Mouse (Mus musculus) adrenal gland, postnatal 10 days (tissue): ENCODE results near the gene Gba. TPM values are rescaled to one million over a fixed set of nuclear protein-coding genes. Genes with fewer than 3 reads are reported as not detected.
"Not testable (repeated sequence)": the region's sequence is repeated elsewhere in the genome, so short reads cannot be mapped to it uniquely, and the experiment has no call there.

Experiments used
- DNase-seq: peaks from one replicate; pipeline ENCODE4 v3.0.0; 2021; ENCODE audit warnings: mixed read lengths
- long read RNA-seq, 2 experiments: library from polyadenylated mRNA; stranded (forward); transcript quantifications; one replicate each; pipeline ENCODE4 v2.0.0; 2021
- total RNA-seq, 2 experiments: library from RNA; stranded (reverse); gene quantifications; 2 replicates each; pipeline ENCODE4 v1.2.3; 2021

The Gba gene
- 10 to 100 TPM; 47.8 to 48.1 TPM for total RNA-seq
- long read RNA-seq, experiment 1, transcript Gba-201 (11 exons, 1,779 nt): major isoform, 7 of 17 reads
- long read RNA-seq, experiment 1, partial matches to known transcripts: 5 of 17 reads
- long read RNA-seq, experiment 1, other reads (novel, unspliced or antisense): 1 of 17 reads
- long read RNA-seq, experiment 2, transcript Gba-201 (11 exons, 1,779 nt): major isoform, 8 of 11 reads
- long read RNA-seq, experiment 2, partial matches to known transcripts: 2 of 11 reads
- long read RNA-seq, experiment 2, other reads (novel, unspliced or antisense): 0 of 11 reads

DNA sequence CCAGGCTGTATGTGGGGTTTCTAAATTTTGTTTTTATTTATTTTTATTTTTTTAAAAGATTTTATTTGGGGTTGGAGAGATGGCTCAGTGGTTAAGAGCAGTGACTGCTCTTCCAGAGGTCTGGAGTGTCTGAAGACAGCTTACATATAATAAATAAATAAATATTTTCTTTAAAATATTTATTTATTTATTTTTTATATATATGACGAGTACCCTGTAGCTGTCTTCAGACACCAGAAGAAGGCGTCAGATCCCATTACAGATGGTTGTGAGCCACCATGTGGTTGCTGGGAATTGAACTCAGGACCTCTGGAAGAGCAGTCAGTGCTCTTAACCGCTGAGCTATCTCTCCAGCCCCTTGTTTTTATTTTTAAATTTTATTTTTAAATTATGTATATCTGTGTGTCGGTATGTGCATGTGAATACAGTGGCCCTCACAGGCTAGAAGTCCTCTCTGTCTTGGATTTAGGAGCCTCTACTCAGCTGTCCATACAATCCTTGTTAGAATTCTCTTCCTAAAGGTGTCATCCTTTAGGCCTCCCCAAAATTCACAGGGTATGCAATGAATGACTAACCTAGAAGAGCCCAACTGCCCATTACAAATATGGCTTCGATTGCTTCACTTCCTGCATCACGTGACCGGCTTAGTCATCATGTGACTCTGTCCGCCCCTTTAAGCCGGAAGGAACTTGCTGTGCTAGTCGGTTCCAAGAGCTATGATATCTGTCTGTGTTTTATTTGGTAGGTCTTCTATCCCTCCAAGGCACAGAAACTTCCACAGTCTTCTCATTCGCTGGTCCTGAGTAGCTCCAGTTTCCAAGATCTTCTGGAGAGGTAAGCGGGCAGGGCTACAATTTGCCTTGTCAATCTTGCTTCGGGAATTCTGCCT, at the start of gene Gba:
Gene Gba (plus strand): TSS at position 676 of the 889 bp plus-strand sequence.
- DNase-seq: peak; percentile 90

DNA sequence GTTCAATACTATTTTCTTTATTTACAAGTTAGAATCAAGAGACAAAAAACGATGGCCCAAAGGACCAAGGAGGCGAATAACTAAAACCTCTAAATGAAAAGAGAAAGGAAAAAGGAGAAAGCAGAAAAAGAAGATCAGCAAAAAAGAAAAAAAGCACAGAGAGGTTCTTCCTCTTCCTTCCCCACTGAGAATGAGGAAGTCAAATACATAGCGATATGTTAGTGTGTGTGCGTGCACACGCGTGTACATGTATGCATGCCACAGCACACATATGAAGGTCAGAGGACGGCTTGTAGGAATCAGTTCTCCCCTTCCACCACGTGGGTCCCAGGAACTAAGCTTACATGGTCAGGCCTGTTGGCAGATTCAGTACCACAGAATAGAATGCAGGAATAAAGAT, 45.8 kb upstream of the Gba start:
- DNase-seq: no peak

DNA sequence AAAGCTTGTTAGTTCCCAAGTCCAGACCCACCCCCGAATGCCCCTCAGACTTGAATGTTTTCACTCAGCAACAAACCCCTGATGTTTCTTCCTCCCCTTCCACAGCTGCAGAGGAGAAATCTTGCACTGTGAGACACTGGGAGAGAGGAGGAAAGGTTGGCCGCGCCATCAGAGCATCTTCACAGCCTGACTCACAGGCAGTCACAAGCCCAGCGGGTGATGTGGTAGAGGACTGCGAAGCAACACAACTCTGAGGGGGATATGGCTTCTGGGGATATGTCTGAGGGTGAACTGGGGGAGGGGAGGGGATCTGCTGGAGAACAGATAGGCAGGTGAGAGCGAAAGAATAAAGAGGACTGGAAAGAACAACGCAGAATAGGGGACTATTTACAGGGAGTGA, 44.1 kb upstream of the Gba start:
- DNase-seq: no peak

- DNase-seq: peak; percentile 82
These were observed 43.5 kb upstream of the Gba start for GRCm38 (mm10) chr3:89159211-89159610.

GRCm38 (mm10) chr3:89159616-89160344, 42.9 kb upstream of the Gba start, which contains the start of gene Hcn3:
Gene Hcn3 (minus strand): TSS chr3:89160196.
- DNase-seq: peak; percentile 83

DNA sequence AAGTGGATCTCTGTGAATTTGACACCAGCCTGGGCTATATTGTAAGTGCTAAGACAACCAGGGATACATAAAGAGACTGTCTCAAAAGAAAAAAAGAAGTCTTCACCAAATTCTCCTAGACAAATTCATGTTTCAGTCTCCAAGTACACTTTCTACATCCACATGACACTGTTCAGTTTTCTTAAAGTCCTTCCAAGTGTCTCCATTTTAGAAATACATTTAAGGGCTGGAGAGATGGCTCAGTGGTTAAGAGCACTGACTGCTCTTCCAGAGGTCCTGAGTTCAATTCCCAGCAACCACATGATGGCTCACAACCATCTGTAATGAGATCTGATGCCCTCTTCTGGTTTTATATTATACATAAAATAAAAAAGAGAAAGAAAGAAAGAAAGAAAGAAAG, 41.5 kb upstream of the Gba start:
- not testable (repeated sequence) for DNase-seq

GRCm38 (mm10) chr3:89161786-89162185, 40.9 kb upstream of the Gba start:
- no peak for DNase-seq

DNA sequence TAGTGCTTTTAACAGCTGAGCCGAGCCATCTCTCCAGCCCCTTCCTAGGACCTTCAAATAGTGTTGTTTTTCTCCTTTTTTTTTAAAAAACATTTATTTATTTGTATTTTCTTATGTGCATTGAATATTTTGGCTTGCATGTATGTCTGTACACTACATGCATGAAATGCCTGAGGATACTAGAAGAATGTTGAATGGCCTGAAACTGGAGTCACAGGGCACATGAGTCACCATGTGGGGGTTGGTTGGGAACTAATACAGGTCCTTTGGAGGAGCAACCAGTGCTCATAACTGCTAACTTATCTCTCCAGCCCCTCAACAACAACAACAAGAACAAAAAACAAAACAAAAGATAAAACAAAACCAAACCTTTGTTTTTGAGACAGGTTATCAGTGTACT, 39.6 kb upstream of the Gba start:
- DNase-seq: no peak

DNA sequence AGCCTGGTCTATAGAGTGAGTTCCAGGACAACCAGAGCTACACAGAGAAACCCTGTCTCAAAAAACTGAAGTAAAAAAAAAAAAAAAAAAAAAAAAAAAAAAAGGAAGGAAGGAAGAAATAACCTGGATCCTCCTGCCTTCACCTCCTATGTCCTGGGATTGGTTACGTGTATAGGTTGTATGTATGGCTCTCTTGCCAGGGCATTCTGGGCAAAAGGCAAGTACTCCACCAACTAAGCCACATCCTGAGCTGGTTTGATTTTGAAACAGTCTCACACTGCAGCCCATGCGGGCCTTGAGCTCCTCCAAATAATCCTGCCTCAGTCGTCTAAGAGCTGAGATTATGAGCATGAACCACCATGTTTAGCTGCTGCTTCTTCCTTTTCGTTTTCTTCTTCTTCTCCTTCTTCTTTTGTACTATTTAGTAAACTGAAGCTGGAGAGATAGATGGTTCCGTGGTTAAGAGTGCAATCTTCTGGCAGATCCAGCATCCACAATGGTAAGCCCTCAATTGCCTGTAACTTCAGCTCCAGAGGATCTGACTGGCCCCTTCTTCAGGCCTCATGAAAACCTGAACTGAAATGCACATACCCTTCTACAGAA, 39.0 kb upstream of the Gba start:
- DNase-seq: no peak

- peak; percentile 97 for DNase-seq
These were observed 38.0 kb upstream of the Gba start, which contains the start of gene Clk2 for GRCm38 (mm10) chr3:89164506-89165267. Gene Clk2 (plus strand): TSS chr3:89164795.

- no peak for DNase-seq
These were observed 37.4 kb upstream of the Gba start for GRCm38 (mm10) chr3:89165268-89165870.

DNA sequence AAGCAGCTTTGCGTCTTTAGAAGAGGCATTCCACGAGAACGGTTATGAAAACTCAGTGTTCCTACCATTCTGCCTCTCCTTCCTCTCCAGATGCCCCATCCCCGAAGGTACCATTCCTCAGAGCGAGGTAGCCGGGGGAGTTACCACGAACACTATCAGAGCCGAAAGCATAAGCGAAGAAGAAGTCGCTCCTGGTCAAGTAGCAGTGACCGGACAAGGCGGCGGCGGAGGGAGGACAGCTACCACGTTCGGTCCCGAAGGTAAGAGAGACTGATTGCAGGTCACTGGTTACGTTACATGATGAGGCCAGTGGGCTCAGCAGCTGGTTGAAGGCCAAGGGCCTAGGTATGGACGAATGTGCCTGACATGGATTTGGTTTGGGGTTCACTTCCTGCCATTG, 35.8 kb upstream of the Gba start:
- no peak for DNase-seq

GRCm38 (mm10) chr3:89174844-89175243, 27.9 kb upstream of the Gba start:
- DNase-seq: no peak

DNA sequence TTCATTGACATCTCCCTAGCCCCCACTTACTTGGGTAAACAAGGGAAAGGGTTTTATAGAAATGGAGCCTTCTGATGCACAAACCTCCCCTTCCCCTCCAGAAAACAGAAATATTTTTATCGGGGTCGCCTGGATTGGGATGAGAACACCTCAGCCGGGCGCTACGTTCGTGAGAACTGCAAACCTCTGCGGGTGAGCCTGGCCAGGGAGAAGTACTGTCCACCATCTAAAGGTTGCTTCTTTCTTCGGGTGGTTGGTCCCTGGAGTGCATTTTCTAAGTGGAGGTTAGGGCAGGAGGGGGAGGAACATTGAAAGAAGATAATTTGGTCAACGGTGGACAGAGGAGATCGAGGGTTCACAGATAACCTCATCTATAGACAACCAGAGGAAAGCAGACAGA, 27.2 kb upstream of the Gba start:
- no peak for DNase-seq

GRCm38 (mm10) chr3:89176421-89176820, 26.3 kb upstream of the Gba start:
- DNase-seq: no peak

- DNase-seq: peak; percentile 90
These were observed 25.3 kb upstream of the Gba start, which contains the start of gene Scamp3 for GRCm38 (mm10) chr3:89177242-89178106. Gene Scamp3 (plus strand): TSS chr3:89177473.

DNA sequence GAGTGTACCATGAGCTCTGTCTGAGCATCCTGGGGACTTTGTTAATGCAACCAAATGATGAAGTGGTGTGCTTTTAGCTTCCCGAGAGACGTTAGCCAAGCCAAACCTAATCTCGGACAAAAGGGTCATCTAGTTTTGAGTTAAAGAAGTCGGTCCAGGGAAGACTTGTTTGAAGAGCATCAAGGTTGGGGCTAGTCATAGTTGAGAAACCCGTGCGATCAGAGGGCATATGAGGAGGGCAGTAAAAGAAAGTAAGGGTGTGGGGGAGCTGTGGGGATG, 24.7 kb upstream of the Gba start:
- DNase-seq: no peak

- DNase-seq: no peak
These were observed 23.7 kb upstream of the Gba start for GRCm38 (mm10) chr3:89179056-89179455.

GRCm38 (mm10) chr3:89181749-89182500, 20.8 kb upstream of the Gba start:
- no peak for DNase-seq
